Mouse (Mus musculus) left cerebral cortex, postnatal 25 days (tissue): Measurements from ENCODE around the gene Zfp965. TPM values are rescaled to one million over a fixed set of nuclear protein-coding genes. Genes with fewer than 3 reads are reported as not detected.
"Not testable (repeated sequence)": the region's sequence is repeated elsewhere in the genome, so short reads cannot be mapped to it uniquely, and the experiment has no call there.

ENCODE experiments used
- DNase-seq, 2 experiments: peaks; one replicate each; pipeline ENCODE4 v3.0.0; 2022; ENCODE audit warnings: low spot score in 2 of 2, mixed read lengths in 1 of 2
- intact Hi-C: fragments of 180-260 bp; cut with DNase I; formaldehyde crosslinking; loops from one replicate; pipeline ENCODE4 v1.15.1; 2025
- total RNA-seq, 2 experiments: library from RNA; stranded (reverse); gene quantifications; 2 replicates each; pipeline ENCODE4 v1.2.3; 2021

Zfp965 gene
- total RNA-seq: 1 to 10 TPM; 4.4 to 5.5 TPM

DNA sequence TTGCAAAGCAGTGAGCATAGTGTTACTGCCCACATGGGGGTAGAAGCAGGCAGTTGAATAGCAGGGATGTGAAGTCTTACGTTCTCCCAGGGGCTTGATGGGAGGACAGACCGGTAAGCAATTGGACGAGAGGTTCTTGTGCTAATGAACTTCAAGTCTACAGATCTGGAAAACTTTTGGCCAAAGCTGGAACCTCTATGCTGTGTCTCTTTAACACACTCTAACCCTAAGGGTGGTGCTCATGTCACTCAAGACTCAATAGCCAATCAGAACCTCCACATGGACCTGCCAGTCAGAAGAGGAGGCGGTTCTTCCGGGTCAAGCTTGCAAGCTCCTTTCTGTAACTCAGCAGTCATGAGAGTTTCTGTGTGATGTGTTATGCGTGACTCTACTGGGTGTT is at the start of gene Zfp965:
TSS of gene Zfp965 (plus strand) at position 301 of the 400 bp plus-strand sequence.
- intact Hi-C loops, DNase-seq: not testable (repeated sequence)

DNA sequence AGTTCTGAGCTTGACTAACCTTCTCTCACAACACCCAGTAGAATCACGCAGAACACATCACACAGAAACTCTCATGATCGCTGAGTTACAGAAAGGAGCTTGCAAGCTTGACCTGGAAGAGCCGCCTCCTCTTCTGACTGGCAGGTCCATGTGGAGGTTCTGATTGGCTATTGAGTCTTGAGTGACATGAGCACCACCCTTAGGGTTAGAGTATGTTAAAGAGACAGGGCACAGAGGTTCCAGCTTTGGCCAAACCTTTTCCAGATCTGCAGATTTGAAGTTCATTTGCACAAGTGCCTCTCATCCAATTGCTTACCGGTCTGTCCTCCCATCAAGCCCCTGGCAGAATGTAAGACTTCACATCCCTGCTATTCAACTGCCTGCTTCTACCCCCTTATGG is 34.1 kb upstream of the Zfp965 start, which contains the start of gene Gm4724:
TSS of gene Gm4724 (minus strand) at position 101 of the 400 bp plus-strand sequence.
- DNase-seq, intact Hi-C loops: not testable (repeated sequence)

Other genes with a start within 250 kb of the Zfp965 start
- gene Gm14440, start 194.9 kb upstream of the Zfp965 start, total RNA-seq: 10 to 100 TPM; 11.4 to 13.4 TPM
- gene Gm4631, start 131.8 kb upstream of the Zfp965 start, total RNA-seq: 10 to 100 TPM; 51.0 to 58.2 TPM
- 1 to 10 TPM; 4.6 to 5.9 TPM for gene Zfp968, start 97.5 kb upstream of the Zfp965 start, total RNA-seq
- 10 to 100 TPM; 10.6 to 13.2 TPM for gene Gm4724, start 34.2 kb upstream of the Zfp965 start, total RNA-seq
- gene Gm11007, start 174.0 kb downstream of the Zfp965 start, total RNA-seq: not detected
- not detected for gene Zfp969, start 233.7 kb downstream of the Zfp965 start, total RNA-seq